Mouse (Mus musculus) heart, embryonic 10.5 days (tissue): ENCODE measurements around the gene Jazf1. TPM values are rescaled to one million over a fixed set of nuclear protein-coding genes. Genes with fewer than 3 reads are reported as not detected.
A peak's percentile ranks its signal among the peaks of the same experiment; 100 is the strongest.

Source experiments
- DNase-seq: peaks from one replicate; pipeline ENCODE4 v3.0.0-alpha.2; 2017; ENCODE audit warnings: low spot score
- H3K27ac ChIP-seq: fragments of 300-500 bp; sonication (generic); 2 replicates; pipeline ENCODE4 v1.5.1; 2016; ENCODE audit warnings: mild to moderate bottlenecking
- H3K27me3 ChIP-seq: fragments of 300-500 bp; sonication (generic); 2 replicates; pipeline ENCODE4 v1.6.1; 2016; ENCODE audit warnings: mild to moderate bottlenecking; ENCODE audit not compliant: poor library complexity, insufficient read depth, severe bottlenecking
- H3K36me3 ChIP-seq: fragments of 300-500 bp; sonication (generic); 2 replicates; pipeline ENCODE4 v1.6.1; 2016; ENCODE audit warnings: mild to moderate bottlenecking, moderate library complexity
- H3K4me1 ChIP-seq: fragments of 300-500 bp; sonication (generic); 2 replicates; pipeline ENCODE4 v1.6.1; 2016; ENCODE audit warnings: mild to moderate bottlenecking
- H3K4me3 ChIP-seq: fragments of 300-500 bp; sonication (generic); 2 replicates; pipeline ENCODE4 v1.5.1; 2016; ENCODE audit warnings: mild to moderate bottlenecking, moderate library complexity
- H3K9me3 ChIP-seq: fragments of 300-500 bp; sonication (generic); 2 replicates; pipeline ENCODE4 v1.6.1; 2016; ENCODE audit warnings: mild to moderate bottlenecking, moderate library complexity
- WGBS: fragments of 180-500 bp; shearing (Covaris S2); methylation state at CpG from one replicate; pipeline ENCODE4 v1.1.7; 2016; 5-methylcytosine and 5-hydroxymethylcytosine counted together
- polyA plus RNA-seq: library from polyadenylated mRNA; unstranded; fragments of >200 nt; fragmentation: Nextera tagmentation; extraction: Ambion mirVana; gene quantifications from 2 replicates; pipeline ENCODE4 v1.2.1, GENCODE M21; 2016

Jazf1 gene
- polyA plus RNA-seq, 1 experiment from 2014 or later: 6.4 TPM

GRCm38 (mm10) chr6:52963430-52963732 lies 105.0 kb downstream of the Jazf1 start:
- DNase-seq: no peak
- Histone ChIP-seq H3K27me3 (no peaks in the 10 kb centered on the region), H3K4me3 (no peak overlapping the region), H3K27ac (peak overlapping the region; percentile 82), H3K9me3 (no peaks in the 10 kb centered on the region), H3K4me1 (peaks cover 64% of the 10 kb centered on the region), H3K36me3 (no peaks in the 10 kb centered on the region)
- WGBS: 53% methylated on average over 6 of the region's 6 CpGs

DNA sequence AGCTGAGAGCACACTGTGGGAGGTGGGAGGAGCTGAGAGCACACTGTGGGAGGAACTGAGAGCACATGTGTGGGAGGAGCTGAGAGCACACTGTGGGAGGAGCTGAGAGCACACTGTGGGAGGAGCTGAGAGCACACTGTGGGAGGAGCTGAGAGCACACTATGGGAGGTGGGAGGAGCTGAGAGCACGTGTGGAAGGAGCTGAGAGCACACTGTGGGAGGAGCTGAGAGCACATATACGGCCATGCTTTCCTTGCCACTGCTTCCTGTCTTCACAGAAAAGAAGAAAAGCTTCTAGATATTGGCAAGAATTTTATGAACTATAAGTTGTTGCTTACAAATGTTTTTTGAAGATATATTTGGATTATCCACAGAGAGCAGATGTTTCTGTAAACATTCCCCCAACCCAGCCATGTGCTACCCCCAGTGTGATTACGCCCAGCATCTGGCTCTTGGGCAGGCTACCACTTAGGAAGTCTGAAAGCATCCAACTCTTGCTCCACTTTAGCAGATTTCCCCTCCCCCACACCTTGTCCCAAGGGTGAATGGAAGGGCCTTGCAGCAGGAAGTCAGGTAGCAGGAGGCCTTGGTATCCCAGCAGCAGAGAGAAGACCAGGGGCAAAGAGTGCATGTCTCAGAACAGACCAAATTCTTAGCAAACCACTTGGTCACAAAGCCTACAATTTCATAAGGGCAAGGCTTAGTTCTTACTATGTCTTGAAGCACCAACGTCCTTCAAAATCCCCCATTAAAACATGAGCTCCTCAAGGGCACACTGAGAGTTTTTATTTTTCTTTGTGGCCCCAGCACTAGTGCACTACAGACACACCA lies 105.6 kb downstream of the Jazf1 start:
- H3K4me3 ChIP-seq: no peak overlapping the region
- H3K36me3 ChIP-seq: no peaks in the 10 kb centered on the region
- DNase-seq: no peak
- no peaks in the 10 kb centered on the region for H3K27me3 ChIP-seq
- H3K27ac ChIP-seq: peak overlapping the region; percentile 82
- WGBS: 72% methylated on average over 4 of the region's 4 CpGs
- peaks cover 61% of the 10 kb centered on the region for H3K4me1 ChIP-seq
- no peaks in the 10 kb centered on the region for H3K9me3 ChIP-seq

DNA sequence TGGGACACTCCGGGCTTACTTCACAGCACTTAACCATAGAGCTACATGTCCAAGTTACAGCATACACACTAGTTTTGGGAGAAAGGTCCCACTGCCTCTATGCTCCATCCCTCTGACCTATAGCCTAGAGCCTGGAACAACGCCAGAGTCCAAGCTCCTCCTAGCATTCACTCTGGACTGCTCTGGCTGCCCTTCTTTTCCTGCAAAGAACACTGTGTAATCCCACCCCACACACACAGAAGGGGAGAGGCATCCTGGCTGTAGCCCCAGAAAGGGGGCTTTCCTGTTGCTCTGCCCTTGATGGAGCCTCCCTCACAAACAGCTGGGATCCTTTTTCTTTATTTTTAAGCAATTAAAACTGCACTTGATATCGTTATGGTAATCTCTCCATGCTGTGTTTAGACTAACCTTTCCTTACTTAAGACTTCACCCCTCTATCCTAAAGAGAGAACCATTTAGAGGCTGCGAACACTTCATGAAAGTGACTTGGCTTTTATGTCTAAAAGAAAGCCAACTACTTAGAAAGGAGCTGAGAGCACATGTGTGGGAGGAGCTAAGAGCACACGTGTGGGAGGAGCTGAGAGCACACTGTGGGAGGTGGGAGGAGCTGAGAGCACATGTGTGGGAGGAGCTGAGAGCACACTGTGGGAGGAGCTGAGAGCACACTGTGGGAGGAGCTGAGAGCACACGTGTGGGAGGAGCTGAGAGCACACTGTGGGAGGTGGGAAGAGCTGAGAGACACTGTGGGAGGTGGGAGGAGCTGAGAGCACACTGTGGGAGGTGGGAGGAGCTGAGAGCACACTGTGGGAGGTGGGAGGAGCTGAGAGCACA lies 106.6 kb downstream of the Jazf1 start:
- H3K4me1 ChIP-seq: peaks cover 56% of the 10 kb centered on the region
- no peaks in the 10 kb centered on the region for H3K9me3 ChIP-seq
- no peaks in the 10 kb centered on the region for H3K36me3 ChIP-seq
- H3K27ac ChIP-seq: peak overlapping the region; percentile 47; the same call in 1 of the 2 replicates
- 76% methylated on average over 6 of the region's 6 CpGs for WGBS
- no peak overlapping the region for H3K4me3 ChIP-seq
- DNase-seq: no peak
- no peaks in the 10 kb centered on the region for H3K27me3 ChIP-seq

DNA sequence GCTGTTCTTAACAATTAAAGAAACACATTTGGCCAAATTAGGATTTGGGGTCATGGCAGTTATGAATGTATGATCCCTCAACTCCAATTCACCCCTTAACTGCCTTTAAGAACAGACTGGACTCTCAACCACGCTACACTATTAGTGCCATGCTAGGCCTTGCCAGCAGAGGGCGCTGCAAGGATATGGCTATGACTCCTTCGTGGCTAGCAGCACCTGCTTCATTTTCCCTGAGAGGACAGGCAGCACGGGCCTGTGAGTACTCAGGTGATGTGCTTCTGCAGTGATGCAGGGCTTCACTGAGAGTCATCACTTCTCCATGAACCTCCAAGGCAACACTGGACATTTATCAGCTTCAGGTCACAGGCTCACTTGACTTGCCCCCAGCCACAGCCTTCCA lies 110.7 kb downstream of the Jazf1 start:
- H3K4me1 ChIP-seq: peaks cover 27% of the 10 kb centered on the region; the same call in 1 of the 2 replicates
- no peaks in the 10 kb centered on the region for H3K36me3 ChIP-seq
- H3K9me3 ChIP-seq: no peaks in the 10 kb centered on the region
- H3K27ac ChIP-seq: no peak overlapping the region
- H3K4me3 ChIP-seq: no peak overlapping the region
- DNase-seq: no peak
- no peaks in the 10 kb centered on the region for H3K27me3 ChIP-seq
- 4% methylated on average over 4 of the region's 4 CpGs for WGBS

DNA sequence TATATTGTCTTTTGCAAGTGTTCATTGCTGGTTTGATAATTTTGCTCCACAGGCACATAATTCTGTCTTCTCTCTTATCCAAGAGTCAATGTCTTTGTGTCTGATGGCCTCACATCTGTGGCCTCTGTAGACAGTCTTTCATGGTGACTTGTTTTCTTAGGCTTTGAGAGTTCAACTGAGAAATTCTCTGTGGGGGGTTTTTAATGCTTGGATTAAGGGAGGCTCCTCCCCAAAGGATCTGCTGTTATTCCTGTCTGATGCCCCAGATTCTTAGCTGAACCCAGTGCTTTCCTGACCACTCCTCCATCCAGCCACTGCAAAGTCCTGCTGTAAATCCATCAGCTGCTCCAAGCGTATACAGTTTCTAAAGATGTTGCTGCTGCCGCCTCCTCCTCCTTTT lies 112.3 kb downstream of the Jazf1 start:
- H3K4me1 ChIP-seq: peaks cover 30% of the 10 kb centered on the region
- H3K27me3 ChIP-seq: no peaks in the 10 kb centered on the region
- DNase-seq: no peak
- H3K4me3 ChIP-seq: no peak overlapping the region
- 87% methylated on average over 2 of the region's 2 CpGs for WGBS
- H3K36me3 ChIP-seq: no peaks in the 10 kb centered on the region
- H3K9me3 ChIP-seq: no peaks in the 10 kb centered on the region
- no peak overlapping the region; the same call in 1 of the 2 replicates for H3K27ac ChIP-seq

DNA sequence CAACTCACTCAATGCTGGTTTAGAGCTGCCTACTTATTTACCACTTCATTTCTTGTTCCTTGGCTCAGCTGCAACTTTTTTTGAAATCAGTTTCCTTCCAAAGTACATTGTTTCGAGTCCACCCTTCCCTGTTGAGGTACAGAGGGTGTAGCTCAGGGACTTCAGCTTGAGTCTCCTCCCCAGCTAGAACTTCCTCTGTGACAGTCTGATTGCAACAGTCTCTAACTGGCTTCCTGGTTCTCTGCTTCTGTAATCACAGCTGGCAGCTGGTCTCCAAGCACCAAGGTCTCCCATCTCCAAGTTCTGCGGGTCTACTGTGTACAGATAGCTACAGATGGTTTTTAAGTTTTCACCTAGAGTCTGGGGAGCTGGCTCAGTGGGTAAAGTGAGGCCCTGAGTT lies 113.1 kb downstream of the Jazf1 start:
- 77% methylated on average over 2 of the region's 2 CpGs for WGBS
- Histone ChIP-seq H3K4me3 (no peak overlapping the region), H3K4me1 (peaks cover 32% of the 10 kb centered on the region), H3K9me3 (no peaks in the 10 kb centered on the region), H3K36me3 (no peaks in the 10 kb centered on the region), H3K27me3 (no peaks in the 10 kb centered on the region), H3K27ac (no peak overlapping the region; the same call in 1 of the 2 replicates)
- no peak for DNase-seq

GRCm38 (mm10) chr6:52954861-52955260 lies 113.6 kb downstream of the Jazf1 start:
- Histone ChIP-seq H3K4me1 (peaks cover 34% of the 10 kb centered on the region), H3K9me3 (no peaks in the 10 kb centered on the region), H3K4me3 (no peak overlapping the region), H3K27me3 (no peaks in the 10 kb centered on the region), H3K36me3 (no peaks in the 10 kb centered on the region), H3K27ac (no peak overlapping the region)
- no peak for DNase-seq
- 84% methylated on average over 3 of the region's 3 CpGs for WGBS

GRCm38 (mm10) chr6:52954441-52954840 lies 114.0 kb downstream of the Jazf1 start:
- WGBS: 79% methylated on average over 9 of the region's 9 CpGs
- Histone ChIP-seq H3K36me3 (no peaks in the 10 kb centered on the region), H3K27me3 (no peaks in the 10 kb centered on the region), H3K9me3 (no peaks in the 10 kb centered on the region), H3K27ac (no peak overlapping the region), H3K4me3 (no peak overlapping the region), H3K4me1 (peaks cover 38% of the 10 kb centered on the region)
- no peak for DNase-seq

DNA sequence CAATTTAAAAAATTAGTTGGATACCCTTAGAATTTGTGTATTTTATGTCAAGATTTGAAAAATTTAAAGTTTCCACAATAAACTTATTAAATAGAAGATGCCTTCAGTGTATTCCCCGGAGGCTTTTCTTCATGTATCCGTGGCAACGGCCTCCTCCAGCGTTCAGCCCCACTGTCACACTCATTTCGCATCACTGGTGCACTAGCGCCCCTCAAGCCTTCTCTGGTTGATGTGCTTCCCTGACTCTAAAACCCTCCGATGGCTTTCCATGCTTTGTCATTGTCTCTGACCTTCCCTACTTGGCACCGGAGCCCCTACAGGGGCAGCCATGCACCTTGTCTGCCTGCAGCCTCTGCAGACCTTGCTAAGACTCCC lies 115.9 kb downstream of the Jazf1 start:
- no peak for DNase-seq

GRCm38 (mm10) chr6:52951871-52952525 lies 116.4 kb downstream of the Jazf1 start:
- Histone ChIP-seq H3K36me3 (no peaks in the 10 kb centered on the region), H3K9me3 (no peaks in the 10 kb centered on the region), H3K4me3 (no peak overlapping the region), H3K27me3 (no peaks in the 10 kb centered on the region), H3K4me1 (peaks cover 42% of the 10 kb centered on the region), H3K27ac (peak overlapping the region; percentile 69)
- no peak for DNase-seq
- WGBS: 71% methylated on average over 7 of the region's 7 CpGs

More for the DNA sequence above, 115.9 kb downstream of the Jazf1 start:
- no peaks in the 10 kb centered on the region for H3K9me3 ChIP-seq
- H3K4me3 ChIP-seq: no peak overlapping the region
- H3K27me3 ChIP-seq: no peaks in the 10 kb centered on the region
- H3K36me3 ChIP-seq: no peaks in the 10 kb centered on the region
- H3K27ac ChIP-seq: 0 out of 2 replicates have a peak overlapping the region, but pooled peaks have one; percentile 62
- 67% methylated on average over 8 of the region's 8 CpGs for WGBS
- H3K4me1 ChIP-seq: peaks cover 42% of the 10 kb centered on the region

DNA sequence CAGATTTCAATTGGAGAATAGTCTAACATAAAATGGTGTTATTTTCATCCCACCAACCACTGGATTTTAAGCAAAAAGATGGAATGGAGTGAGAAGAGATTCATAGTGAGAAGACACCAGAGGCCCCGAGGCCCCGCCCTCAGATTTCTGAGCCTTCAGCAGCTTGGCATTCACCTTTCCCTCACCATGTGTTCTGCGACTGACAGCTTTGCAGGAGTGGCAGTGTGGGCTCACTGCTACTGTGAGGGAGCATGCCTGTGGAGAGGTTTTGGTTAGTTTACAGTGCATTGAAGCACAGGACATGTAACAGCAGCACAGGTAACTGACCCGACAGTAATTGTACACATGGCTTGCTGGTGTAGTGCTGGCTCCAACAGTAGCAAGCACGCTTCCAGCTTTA lies 118.1 kb downstream of the Jazf1 start:
- H3K27me3 ChIP-seq: no peaks in the 10 kb centered on the region
- no peaks in the 10 kb centered on the region for H3K9me3 ChIP-seq
- H3K27ac ChIP-seq: no peak overlapping the region
- peaks cover 39% of the 10 kb centered on the region for H3K4me1 ChIP-seq
- 62% methylated on average over 5 of the region's 5 CpGs for WGBS
- DNase-seq: no peak
- H3K4me3 ChIP-seq: no peak overlapping the region
- no peaks in the 10 kb centered on the region for H3K36me3 ChIP-seq

DNA sequence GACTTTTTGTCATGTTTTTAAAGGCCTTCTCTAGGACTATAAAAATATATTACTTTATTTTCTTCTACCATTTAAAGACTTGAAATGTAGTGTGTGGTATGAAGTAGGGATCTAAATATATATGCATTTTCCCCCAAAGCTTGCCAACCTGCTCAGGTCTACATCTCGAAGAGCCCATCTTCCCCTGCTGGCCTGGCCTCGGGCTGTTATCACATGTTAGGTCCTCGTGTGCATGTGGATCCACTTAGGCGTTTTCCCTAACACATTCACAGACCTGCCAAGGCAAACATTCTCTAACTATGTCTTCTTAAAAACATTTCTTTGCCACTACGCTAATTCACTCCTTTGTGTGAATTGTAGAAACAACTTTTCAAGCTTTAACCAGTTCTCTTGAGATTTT lies 125.9 kb downstream of the Jazf1 start:
- no peaks in the 10 kb centered on the region for H3K27me3 ChIP-seq
- H3K36me3 ChIP-seq: no peaks in the 10 kb centered on the region
- peaks cover 5% of the 10 kb centered on the region; the same call in 1 of the 2 replicates for H3K4me1 ChIP-seq
- H3K27ac ChIP-seq: no peak overlapping the region
- no peak for DNase-seq
- no peaks in the 10 kb centered on the region for H3K9me3 ChIP-seq
- H3K4me3 ChIP-seq: no peak overlapping the region
- WGBS: 56% methylated on average over 5 of the region's 5 CpGs

DNA sequence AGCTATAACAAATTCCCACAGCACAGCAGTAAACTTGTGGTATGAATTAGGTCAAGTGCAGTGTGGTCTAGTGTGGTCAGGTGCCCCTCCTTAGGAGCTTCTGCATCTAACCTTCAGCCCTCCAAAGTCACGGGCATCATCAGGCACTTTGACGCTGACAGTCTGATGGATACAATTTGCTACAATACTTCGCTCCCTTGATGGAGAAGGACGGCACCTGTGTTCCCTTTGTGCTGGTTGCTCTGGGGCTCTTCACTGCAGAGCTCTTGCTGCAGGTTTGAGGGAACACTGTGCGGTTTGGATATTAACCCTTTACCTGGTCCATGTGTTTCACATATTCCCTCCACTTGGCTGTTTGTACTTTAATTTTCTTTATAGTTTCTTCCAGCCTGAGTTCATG lies 126.3 kb downstream of the Jazf1 start:
- 76% methylated on average over 5 of the region's 5 CpGs for WGBS
- Histone ChIP-seq H3K27ac (no peak overlapping the region), H3K4me1 (peaks cover 5% of the 10 kb centered on the region; the same call in 1 of the 2 replicates), H3K9me3 (no peaks in the 10 kb centered on the region), H3K4me3 (no peak overlapping the region), H3K27me3 (no peaks in the 10 kb centered on the region), H3K36me3 (no peaks in the 10 kb centered on the region)
- no peak for DNase-seq
